Mouse (Mus musculus): ENCODE measurements around the gene Icam5. TPM values are rescaled to one million over a fixed set of nuclear protein-coding genes. Genes with fewer than 3 reads are reported as not detected.
"Not testable (repeated sequence)": the region's sequence is repeated elsewhere in the genome, so short reads cannot be mapped to it uniquely, and the experiment has no call there.

Gene Icam5
- polyA plus RNA-seq, 1 experiment from 2014 or later, result 0.13 TPM

DNA sequence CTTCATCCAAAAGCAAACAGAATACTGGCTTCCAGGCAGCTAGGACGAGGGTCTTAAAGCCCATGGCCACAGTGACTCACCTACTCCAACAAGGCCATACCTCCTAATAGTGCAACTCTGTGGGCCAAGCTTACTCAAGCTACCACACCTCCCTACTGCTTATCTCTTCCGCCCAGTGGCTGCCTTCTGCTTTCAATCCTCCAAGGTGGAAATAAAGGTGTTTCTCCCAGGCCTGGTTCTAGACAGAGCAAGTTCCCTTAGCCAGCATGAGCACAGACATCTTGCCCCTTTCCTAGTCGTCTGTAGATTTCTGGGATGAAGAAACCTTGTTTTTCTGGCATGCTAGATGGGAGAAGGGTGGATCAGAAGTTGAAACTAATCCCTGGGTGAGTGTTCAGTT is 7.9 kb downstream of the Icam5 start:
- ATAC-seq (ENCODE audit: insufficient number of reproducible peaks, insufficient read depth, low FRiP score, low TSS enrichment, low read depth), result no peak
- Histone ChIP-seq H3K9ac (no peak overlapping the region), H3K4me1 (peaks cover 21% of the 10 kb centered on the region), H3K27me3 (peaks cover 60% of the 10 kb centered on the region), H3K4me2 (no peak overlapping the region), H3K4me3 (no peak overlapping the region), H3K27ac (no peak overlapping the region), H3K9me3 (0 out of 2 replicates have a peak, but pooled peaks cover 7% of the 10 kb centered on the region), H3K36me3 (no peaks in the 10 kb centered on the region)
- 74% methylated on average over 3 of the region's 3 CpGs for WGBS

DNA sequence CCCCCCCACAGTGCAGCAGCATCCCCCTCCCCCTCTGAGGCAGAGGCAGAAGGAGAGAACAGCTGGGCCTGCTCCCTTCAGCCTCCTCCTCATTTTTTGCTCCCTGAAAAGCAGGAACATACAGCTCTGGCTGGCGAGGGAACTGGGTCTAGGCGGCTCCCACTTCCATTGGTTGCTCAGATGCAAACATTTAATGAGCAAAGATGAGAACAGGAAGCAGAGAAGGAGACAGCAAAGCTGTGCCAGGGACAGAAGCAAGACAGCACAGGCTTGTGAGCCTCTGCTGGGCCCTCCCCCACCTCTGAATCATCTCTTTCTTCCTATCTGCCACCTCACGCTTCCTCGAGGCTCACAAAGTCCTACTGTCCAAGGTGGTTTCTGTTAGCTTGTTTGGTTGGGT is 9.4 kb downstream of the Icam5 start:
- H3K9ac ChIP-seq, result no peak overlapping the region
- H3K27ac ChIP-seq, result no peak overlapping the region
- no peak overlapping the region for H3K4me3 ChIP-seq
- peaks cover 17% of the 10 kb centered on the region for H3K4me1 ChIP-seq
- H3K9me3 ChIP-seq, result 0 out of 2 replicates have a peak, but pooled peaks cover 7% of the 10 kb centered on the region
- WGBS, result 29% methylated on average over 4 of the region's 4 CpGs
- peaks cover 45% of the 10 kb centered on the region for H3K27me3 ChIP-seq
- no peaks in the 10 kb centered on the region for H3K36me3 ChIP-seq
- no peak overlapping the region for H3K4me2 ChIP-seq
- ATAC-seq (ENCODE audit: insufficient number of reproducible peaks, insufficient read depth, low FRiP score, low TSS enrichment, low read depth), result no peak

DNA sequence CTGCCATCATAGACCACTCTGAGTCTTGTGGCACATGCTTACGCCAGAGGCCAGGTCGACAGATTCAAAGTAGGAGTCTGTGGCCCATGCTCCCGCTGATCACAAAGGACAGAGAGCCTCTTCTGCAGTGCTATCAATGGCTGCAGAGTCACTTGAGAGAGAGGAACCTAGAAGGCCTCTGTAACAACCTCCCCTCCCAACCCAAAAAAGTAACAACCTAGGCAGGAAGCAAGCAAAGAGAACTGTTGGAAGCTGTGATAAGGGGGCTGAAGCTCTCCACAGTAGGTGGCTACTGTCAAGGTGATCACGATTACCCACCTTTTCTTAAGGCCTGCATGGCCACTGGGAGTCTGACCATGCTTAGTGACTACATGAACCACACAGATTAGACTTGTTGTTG is 11.7 kb downstream of the Icam5 start:
- Histone ChIP-seq H3K4me3 (no peak overlapping the region), H3K4me2 (no peak overlapping the region), H3K4me1 (no peaks in the 10 kb centered on the region), H3K27me3 (peaks cover 23% of the 10 kb centered on the region), H3K27ac (no peak overlapping the region), H3K9ac (no peak overlapping the region), H3K9me3 (0 out of 2 replicates have a peak, but pooled peaks cover 7% of the 10 kb centered on the region), H3K36me3 (no peaks in the 10 kb centered on the region)
- WGBS, result 85% methylated on average over 4 of the region's 4 CpGs
- ATAC-seq (ENCODE audit: insufficient number of reproducible peaks, insufficient read depth, low FRiP score, low TSS enrichment, low read depth), result no peak

DNA sequence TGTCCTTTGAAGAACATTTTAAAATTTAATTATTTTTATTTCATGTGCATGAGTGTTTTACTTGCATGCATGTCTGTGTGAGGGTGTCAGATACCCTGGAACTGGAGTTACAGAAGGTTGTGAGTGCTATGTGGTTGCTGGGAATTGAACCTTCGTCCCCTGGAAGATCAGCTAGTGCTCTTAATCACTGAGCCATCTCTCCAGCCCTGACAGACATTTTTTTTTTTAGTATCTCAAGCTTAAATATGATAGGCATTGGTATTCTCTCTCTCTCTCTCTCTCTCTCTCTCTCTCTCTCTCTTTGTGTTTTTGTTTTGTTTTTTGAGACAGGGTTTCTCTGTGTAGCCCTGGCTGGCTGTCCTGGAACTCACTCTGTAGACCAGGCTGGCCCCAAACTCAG is 12.9 kb downstream of the Icam5 start:
- H3K4me1 ChIP-seq; ATAC-seq (ENCODE audit: insufficient number of reproducible peaks, insufficient read depth, low FRiP score, low TSS enrichment, low read depth); H3K9ac ChIP-seq; H3K4me2 ChIP-seq; H3K36me3 ChIP-seq; H3K27ac ChIP-seq; H3K4me3 ChIP-seq; H3K9me3 ChIP-seq: not testable (repeated sequence)
- 48% methylated on average over 1 of the region's 1 CpGs for WGBS
- H3K27me3 ChIP-seq, result peaks cover 10% of the 10 kb centered on the region

DNA sequence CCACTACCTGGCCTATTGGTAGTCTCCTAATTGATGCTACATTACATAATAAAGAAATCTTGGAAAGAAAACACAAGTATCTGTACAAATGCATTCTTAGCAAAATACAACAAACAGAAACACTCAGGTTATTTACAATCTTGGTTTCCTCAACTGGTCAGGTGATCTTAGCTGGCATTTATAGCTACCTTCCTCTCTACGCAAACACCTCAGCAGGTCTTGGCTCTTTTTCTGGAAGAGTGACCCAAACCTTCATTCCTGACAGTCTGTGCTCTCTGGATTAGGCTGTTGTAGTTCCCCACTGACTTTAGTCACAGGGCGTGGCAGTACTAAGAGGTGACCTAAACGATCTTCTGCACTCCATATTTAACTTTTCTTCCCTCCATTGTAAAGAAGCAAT is 13.4 kb downstream of the Icam5 start:
- no peak overlapping the region for H3K9ac ChIP-seq
- no peak overlapping the region for H3K4me3 ChIP-seq
- no peaks in the 10 kb centered on the region for H3K36me3 ChIP-seq
- ATAC-seq (ENCODE audit: insufficient number of reproducible peaks, insufficient read depth, low FRiP score, low TSS enrichment, low read depth), result no peak
- H3K27ac ChIP-seq, result no peak overlapping the region
- 78% methylated on average over 3 of the region's 3 CpGs for WGBS
- H3K4me1 ChIP-seq, result no peaks in the 10 kb centered on the region
- H3K4me2 ChIP-seq, result no peak overlapping the region
- peaks cover 6% of the 10 kb centered on the region for H3K27me3 ChIP-seq
- no peaks in the 10 kb centered on the region for H3K9me3 ChIP-seq

DNA sequence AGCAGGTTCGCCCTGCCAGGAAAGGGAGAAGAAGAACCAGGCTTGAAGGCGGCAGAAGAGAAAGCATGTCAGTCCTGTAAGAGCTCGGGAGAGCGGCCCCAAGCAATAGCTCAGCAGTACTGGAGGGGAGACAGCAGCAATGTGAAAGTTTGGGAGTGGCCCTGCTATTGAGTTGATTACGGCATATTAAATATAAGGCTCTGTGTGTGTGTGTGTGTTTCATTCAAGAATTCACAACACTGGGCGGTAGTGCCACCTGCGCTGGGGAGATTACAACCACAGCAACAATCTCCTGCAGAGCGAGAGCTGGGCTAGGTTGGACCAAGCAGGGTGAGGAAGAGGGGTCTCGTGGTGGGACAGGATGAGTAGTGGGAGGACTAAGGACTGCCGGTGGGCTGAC is 19.7 kb downstream of the Icam5 start:
- Histone ChIP-seq H3K27ac (no peak overlapping the region), H3K27me3 (no peaks in the 10 kb centered on the region; the same call in 1 of the 2 replicates), H3K4me1 (no peaks in the 10 kb centered on the region), H3K4me3 (no peak overlapping the region), H3K4me2 (no peak overlapping the region), H3K36me3 (no peaks in the 10 kb centered on the region), H3K9ac (no peak overlapping the region), H3K9me3 (no peaks in the 10 kb centered on the region)
- 60% methylated on average over 10 of the region's 10 CpGs for WGBS
- ATAC-seq (ENCODE audit: insufficient number of reproducible peaks, insufficient read depth, low FRiP score, low TSS enrichment, low read depth), result no peak

DNA sequence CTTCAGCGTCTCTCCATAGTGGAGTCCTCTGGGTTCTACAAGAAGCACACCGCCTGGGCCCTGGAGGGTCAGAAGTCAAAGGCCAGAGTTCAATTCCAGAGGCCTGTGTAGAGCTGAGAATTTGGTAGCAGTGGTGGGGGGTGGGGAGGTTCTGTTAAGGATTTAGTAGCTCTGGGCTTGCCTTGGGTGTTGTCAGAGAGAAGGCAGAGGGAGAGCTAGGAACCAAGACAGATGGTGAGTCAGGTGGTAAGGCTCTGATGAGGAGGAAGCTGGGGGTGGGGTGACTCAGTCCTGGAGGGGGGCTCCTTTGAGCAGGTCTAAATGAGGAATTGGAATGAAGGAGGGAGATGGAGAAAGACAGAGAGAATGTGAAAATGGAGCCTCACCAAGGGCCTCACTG is 31.1 kb downstream of the Icam5 start:
- Histone ChIP-seq H3K4me1 (no peaks in the 10 kb centered on the region), H3K4me3 (no peak overlapping the region), H3K9me3 (no peaks in the 10 kb centered on the region), H3K27ac (no peak overlapping the region), H3K9ac (no peak overlapping the region), H3K27me3 (no peaks in the 10 kb centered on the region), H3K4me2 (no peak overlapping the region), H3K36me3 (peaks cover 54% of the 10 kb centered on the region)
- no peak for ATAC-seq (ENCODE audit: insufficient number of reproducible peaks, insufficient read depth, low FRiP score, low TSS enrichment, low read depth)
- WGBS, result 70% methylated on average over 2 of the region's 2 CpGs

DNA sequence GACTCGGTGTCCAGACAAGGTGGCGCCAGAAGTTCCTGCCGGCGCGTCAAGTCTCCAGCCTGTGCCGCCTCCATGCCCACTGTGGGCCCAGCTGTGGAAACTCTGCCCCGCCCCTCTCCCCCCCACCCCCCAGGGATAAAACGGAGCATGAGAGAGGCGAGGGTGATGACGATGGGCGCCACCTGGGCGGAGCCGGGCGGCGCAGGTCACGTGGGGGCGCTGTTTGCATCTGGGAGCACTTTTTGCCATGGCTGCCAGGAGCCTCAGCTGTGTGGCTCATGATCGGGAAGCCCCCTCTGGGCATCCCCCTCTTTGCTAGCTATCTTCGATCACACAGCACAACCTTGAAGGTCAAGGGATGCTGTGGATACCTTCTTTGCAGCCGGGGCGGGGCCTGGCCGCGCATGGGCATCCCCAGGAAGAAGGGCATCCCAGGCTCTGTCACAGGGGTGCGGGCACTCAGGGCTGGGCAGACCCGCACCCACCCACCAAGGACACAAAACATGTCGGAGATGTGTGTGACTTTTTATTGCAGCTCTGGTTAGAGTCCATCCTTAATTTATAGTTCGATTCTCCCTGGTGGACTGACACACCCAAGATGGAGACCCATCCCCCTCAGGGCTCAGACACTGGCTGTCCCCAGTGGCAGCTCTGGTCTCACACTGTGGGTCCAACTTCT is 35.3 kb downstream of the Icam5 start, which contains the start of gene Zglp1:
Gene Zglp1, minus strand, starts transcription at position 88 of the 679 bp plus-strand sequence.
- Histone ChIP-seq H3K4me2 (no peak within 1 kb of the TSS), H3K27me3 (no peaks in the 10 kb centered on the region), H3K9me3 (no peaks in the 10 kb centered on the region), H3K4me3 (no peak within 1 kb of the TSS), H3K4me1 (peaks cover 7% of the 10 kb centered on the region; the same call in 1 of the 2 replicates), H3K36me3 (peaks cover 64% of the 10 kb centered on the region), H3K27ac (no peak within 1 kb of the TSS), H3K9ac (no peak within 1 kb of the TSS)
- ATAC-seq (ENCODE audit: insufficient number of reproducible peaks, insufficient read depth, low FRiP score, low TSS enrichment, low read depth), result no peak
- WGBS, result 86% methylated on average over 27 of the region's 27 CpGs

DNA sequence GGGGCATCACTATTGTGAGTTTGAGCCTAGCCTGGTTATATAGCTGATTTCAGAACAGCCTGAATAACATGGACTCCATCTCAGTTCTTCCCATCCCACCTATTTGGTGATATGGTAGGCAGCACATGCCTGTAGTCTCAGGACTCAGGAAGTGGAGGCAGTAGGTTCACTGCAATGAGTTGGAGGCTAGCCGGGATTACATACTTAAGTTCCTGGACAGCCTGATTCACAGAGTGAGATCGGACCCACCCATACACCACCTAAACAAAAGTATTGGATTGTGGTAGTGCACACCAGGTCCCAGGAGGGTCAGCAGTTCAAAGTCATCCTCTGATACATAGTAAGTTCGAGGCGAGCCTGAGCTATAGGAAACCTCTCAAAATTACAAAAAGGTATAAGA is 40.8 kb downstream of the Icam5 start:
- WGBS, result 13% methylated on average over 4 of the region's 4 CpGs
- ATAC-seq (ENCODE audit: insufficient number of reproducible peaks, insufficient read depth, low FRiP score, low TSS enrichment, low read depth), result no peak
- H3K27me3 ChIP-seq, result no peaks in the 10 kb centered on the region
- peaks cover 15% of the 10 kb centered on the region; the same call in 1 of the 2 replicates for H3K4me1 ChIP-seq
- no peaks in the 10 kb centered on the region for H3K9me3 ChIP-seq
- H3K9ac ChIP-seq, result peak overlapping the region; percentile 90
- H3K36me3 ChIP-seq, result peaks cover 53% of the 10 kb centered on the region
- H3K4me3 ChIP-seq, result peak overlapping the region; percentile 83
- peak overlapping the region; percentile 83 for H3K4me2 ChIP-seq
- H3K27ac ChIP-seq, result no peak overlapping the region

DNA sequence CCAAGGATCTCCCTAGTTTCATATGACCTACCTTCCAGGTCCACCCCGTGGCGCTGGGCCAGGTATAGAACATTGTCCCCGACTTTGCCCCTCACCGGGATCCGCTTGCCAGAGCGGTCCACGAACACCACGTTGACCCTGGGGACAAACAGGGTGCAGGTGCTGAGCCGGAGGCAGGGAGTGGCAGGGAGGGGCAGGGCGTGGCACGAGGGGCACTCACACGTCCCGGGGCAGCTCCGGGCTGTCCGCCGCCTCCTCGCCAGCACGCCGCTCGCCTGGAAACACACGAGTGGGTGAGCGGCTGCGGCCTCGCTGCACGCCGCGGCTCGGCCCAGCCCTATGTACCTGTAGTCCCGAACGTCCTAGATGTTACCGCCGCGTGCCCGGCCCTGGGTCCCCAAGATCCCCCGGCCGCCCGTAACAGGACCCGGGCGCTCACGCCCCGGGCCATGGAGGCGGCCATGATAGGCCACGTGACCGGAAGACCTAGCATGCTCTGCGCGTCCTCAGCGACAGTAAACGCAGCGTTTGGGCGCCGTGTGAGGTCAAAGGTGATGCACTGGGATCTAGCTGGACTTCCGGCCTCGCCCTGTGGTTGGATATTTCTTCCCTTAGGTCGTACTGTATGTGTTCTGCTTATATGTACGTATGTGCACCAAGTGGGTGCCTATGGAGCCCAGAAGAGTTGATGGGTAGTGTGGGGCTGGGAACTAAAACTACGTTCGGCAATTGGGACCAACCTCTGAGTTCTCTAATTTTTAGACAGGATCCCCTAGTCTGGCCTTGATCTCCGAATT is 41.4 kb downstream of the Icam5 start, which contains the start of the genes Gm49373 and Fdx1l:
Gene Gm49373, minus strand, starts transcription at position 53 of the 797 bp plus-strand sequence.
Gene Fdx1l, minus strand, starts transcription at position 571 of the 797 bp plus-strand sequence.
- peak; percentile 84; the same call in 1 of the 2 replicates for ATAC-seq (ENCODE audit: insufficient number of reproducible peaks, insufficient read depth, low FRiP score, low TSS enrichment, low read depth)
- WGBS, result 3% methylated on average over 58 of the region's 58 CpGs
- Histone ChIP-seq H3K4me2 (peak within 1 kb of the TSS; percentile 83), H3K27ac (peak within 1 kb of the TSS; percentile 73), H3K4me1 (peaks cover 15% of the 10 kb centered on the region; the same call in 1 of the 2 replicates), H3K9me3 (no peaks in the 10 kb centered on the region), H3K27me3 (no peaks in the 10 kb centered on the region), H3K4me3 (peak within 1 kb of the TSS; percentile 83), H3K9ac (peak within 1 kb of the TSS; percentile 90), H3K36me3 (peaks cover 53% of the 10 kb centered on the region)

DNA sequence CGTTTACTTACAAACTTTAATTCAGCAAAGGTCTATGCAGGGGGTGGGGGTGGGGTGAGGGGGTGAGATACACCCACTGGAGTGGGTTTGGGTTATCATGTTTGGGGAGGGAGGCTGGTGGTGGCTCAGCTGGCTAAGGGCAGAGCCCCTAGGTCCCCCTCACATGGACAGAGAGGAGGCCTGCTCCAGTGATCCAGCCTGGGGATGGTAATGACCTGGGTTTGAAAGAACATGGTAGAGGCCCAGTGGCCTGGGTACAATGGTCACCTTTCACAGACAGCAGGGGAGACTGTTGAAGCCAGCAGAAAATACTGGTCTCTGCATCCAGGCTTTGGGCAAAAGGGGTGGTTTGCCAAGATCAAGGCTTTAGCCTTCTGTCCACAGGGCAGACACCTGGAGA is 42.3 kb downstream of the Icam5 start:
- Histone ChIP-seq H3K4me2 (no peak overlapping the region), H3K27me3 (no peaks in the 10 kb centered on the region), H3K9ac (0 out of 2 replicates have a peak overlapping the region, but pooled peaks have one; percentile 40), H3K4me1 (peaks cover 15% of the 10 kb centered on the region; the same call in 1 of the 2 replicates), H3K36me3 (peaks cover 62% of the 10 kb centered on the region), H3K4me3 (no peak overlapping the region), H3K9me3 (no peaks in the 10 kb centered on the region), H3K27ac (0 out of 2 replicates have a peak overlapping the region, but pooled peaks have one; percentile 73)
- 89% methylated on average over 1 of the region's 1 CpGs for WGBS
- no peak for ATAC-seq (ENCODE audit: insufficient number of reproducible peaks, insufficient read depth, low FRiP score, low TSS enrichment, low read depth)

Data from embryonic facial prominence, embryonic 13.5 days (tissue).